Mouse (Mus musculus): Measurements from ENCODE around the gene Fam20c. TPM values are rescaled to one million over a fixed set of nuclear protein-coding genes. Genes with fewer than 3 reads are reported as not detected.

Gene Fam20c
- polyA plus RNA-seq, 1 experiment: 11.0 TPM

- no peak for DNase-seq
- 60% methylated on average over 11 of the region's 11 CpGs for WGBS
- TF ChIP-seq POLR2A (IDR thresholded peaks at IDR 0.05; ENCODE audit: borderline replicate concordance, extremely low read depth, low read depth, low read length): no peak
- Histone ChIP-seq H3K4me1 (ENCODE audit: control insufficient read depth, insufficient read depth, low read length) (no peaks in the 10 kb centered on the region), H3K4me3 (replicated peaks; ENCODE audit: extremely low read depth, low read depth, low read length) (no peak overlapping the region)
Measured at GRCm38 (mm10) chr5:138788481-138789211, 34.3 kb downstream of the Fam20c start.

GRCm38 (mm10) chr5:138790954-138791480, 36.7 kb downstream of the Fam20c start:
- TF ChIP-seq POLR2A (IDR thresholded peaks at IDR 0.05; ENCODE audit: borderline replicate concordance, extremely low read depth, low read depth, low read length) (no peak), CTCF (IDR thresholded peaks at IDR 0.05; ENCODE audit: insufficient read depth, low read length) (no peak)
- no peaks in the 10 kb centered on the region for H3K4me1 ChIP-seq (ENCODE audit: control insufficient read depth, insufficient read depth, low read length)
- no peak for DNase-seq
- WGBS: 87% methylated on average over 11 of the region's 11 CpGs
- H3K4me3 ChIP-seq (replicated peaks; ENCODE audit: extremely low read depth, low read depth, low read length): no peak overlapping the region

- no peak for DNase-seq
- Histone ChIP-seq H3K4me1 (ENCODE audit: control insufficient read depth, insufficient read depth, low read length) (no peaks in the 10 kb centered on the region), H3K4me3 (replicated peaks; ENCODE audit: extremely low read depth, low read depth, low read length) (no peak overlapping the region)
- no peak for TF ChIP-seq POLR2A (IDR thresholded peaks at IDR 0.05; ENCODE audit: borderline replicate concordance, extremely low read depth, low read depth, low read length)
- no peak for TF ChIP-seq CTCF (IDR thresholded peaks at IDR 0.05; ENCODE audit: insufficient read depth, low read length)
- WGBS: 55% methylated on average over 7 of the region's 7 CpGs
Measured at GRCm38 (mm10) chr5:138801588-138802116, 47.3 kb downstream of the Fam20c start.

- TF ChIP-seq POLR2A (IDR thresholded peaks at IDR 0.05; ENCODE audit: borderline replicate concordance, extremely low read depth, low read depth, low read length) (no peak), CTCF (IDR thresholded peaks at IDR 0.05; ENCODE audit: insufficient read depth, low read length) (no peak)
- Histone ChIP-seq H3K4me1 (ENCODE audit: control insufficient read depth, insufficient read depth, low read length) (no peaks in the 10 kb centered on the region), H3K4me3 (replicated peaks; ENCODE audit: extremely low read depth, low read depth, low read length) (no peak overlapping the region)
- 90% methylated on average over 5 of the region's 5 CpGs for WGBS
- DNase-seq: no peak
Measured at GRCm38 (mm10) chr5:138804286-138804685, 50.0 kb downstream of the Fam20c start.

- H3K4me3 ChIP-seq (replicated peaks; ENCODE audit: extremely low read depth, low read depth, low read length): no peak overlapping the region
- no peaks in the 10 kb centered on the region for H3K4me1 ChIP-seq (ENCODE audit: control insufficient read depth, insufficient read depth, low read length)
- no peak for DNase-seq
- 85% methylated on average over 6 of the region's 6 CpGs for WGBS
- TF ChIP-seq CTCF (IDR thresholded peaks at IDR 0.05; ENCODE audit: insufficient read depth, low read length): no peak
- TF ChIP-seq POLR2A (IDR thresholded peaks at IDR 0.05; ENCODE audit: borderline replicate concordance, extremely low read depth, low read depth, low read length): no peak
Measured at GRCm38 (mm10) chr5:138809767-138810166, 55.5 kb downstream of the Fam20c start.

GRCm38 (mm10) chr5:138819780-138820179, 65.5 kb downstream of the Fam20c start, which contains the start of gene Gm5294:
Gene Gm5294 (plus strand): TSS chr5:138820080.
- no peaks in the 10 kb centered on the region for H3K4me1 ChIP-seq (ENCODE audit: control insufficient read depth, insufficient read depth, low read length)
- H3K4me3 ChIP-seq (replicated peaks; ENCODE audit: extremely low read depth, low read depth, low read length): no peak within 1 kb of the TSS
- 22% methylated on average over 21 of the region's 21 CpGs for WGBS
- no peak for DNase-seq
- TF ChIP-seq CTCF (IDR thresholded peaks at IDR 0.05; ENCODE audit: insufficient read depth, low read length) (no peak), POLR2A (IDR thresholded peaks at IDR 0.05; ENCODE audit: borderline replicate concordance, extremely low read depth, low read depth, low read length) (no peak)

- H3K4me1 ChIP-seq (ENCODE audit: control insufficient read depth, insufficient read depth, low read length): no peaks in the 10 kb centered on the region
- no peak for DNase-seq
- 5% methylated on average over 39 of the region's 39 CpGs for WGBS
- no peak for TF ChIP-seq POLR2A (IDR thresholded peaks at IDR 0.05; ENCODE audit: borderline replicate concordance, extremely low read depth, low read depth, low read length)
- no peak for TF ChIP-seq CTCF (IDR thresholded peaks at IDR 0.05; ENCODE audit: insufficient read depth, low read length)
- no peak overlapping the region for H3K4me3 ChIP-seq (replicated peaks; ENCODE audit: extremely low read depth, low read depth, low read length)
Measured at GRCm38 (mm10) chr5:138820717-138821332, 66.5 kb downstream of the Fam20c start.

GRCm38 (mm10) chr5:138825090-138825489, 70.8 kb downstream of the Fam20c start:
- DNase-seq: no peak
- WGBS: 48% methylated on average over 3 of the region's 3 CpGs
- Histone ChIP-seq H3K4me3 (replicated peaks; ENCODE audit: extremely low read depth, low read depth, low read length) (no peak overlapping the region), H3K4me1 (ENCODE audit: control insufficient read depth, insufficient read depth, low read length) (no peaks in the 10 kb centered on the region)
- TF ChIP-seq CTCF (IDR thresholded peaks at IDR 0.05; ENCODE audit: insufficient read depth, low read length) (no peak), POLR2A (IDR thresholded peaks at IDR 0.05; ENCODE audit: borderline replicate concordance, extremely low read depth, low read depth, low read length) (no peak)

- no peak for TF ChIP-seq POLR2A (IDR thresholded peaks at IDR 0.05; ENCODE audit: borderline replicate concordance, extremely low read depth, low read depth, low read length)
- TF ChIP-seq CTCF (IDR thresholded peaks at IDR 0.05; ENCODE audit: insufficient read depth, low read length): no peak
- no peak overlapping the region for H3K4me3 ChIP-seq (replicated peaks; ENCODE audit: extremely low read depth, low read depth, low read length)
- H3K4me1 ChIP-seq (ENCODE audit: control insufficient read depth, insufficient read depth, low read length): no peaks in the 10 kb centered on the region
- WGBS: 25% methylated on average over 6 of the region's 6 CpGs
- no peak for DNase-seq
Measured at GRCm38 (mm10) chr5:138833406-138833805, 79.1 kb downstream of the Fam20c start.

All from lung, adult 2 months (tissue).